Mouse (Mus musculus) liver, postnatal 0 days (tissue): Measurements from ENCODE around the gene Pex19.

ENCODE experiments used
- CTCF ChIP-seq: sonication (generic); IDR thresholded peaks from 2 replicates; pipeline ENCODE4 v1.5.1; 2016; ENCODE audit warnings: antibody characterized with exemption, low read depth
- EP300 ChIP-seq: IDR thresholded peaks from 2 replicates; pipeline ENCODE4 v1.6.1; 2016; ENCODE audit warnings: antibody characterized with exemption, low read depth, mild to moderate bottlenecking

- no peak for TF ChIP-seq CTCF
- no peak for TF ChIP-seq EP300
Measured at GRCm38 (mm10) chr1:172169809-172170208, 43.3 kb downstream of the Pex19 start.
